Mouse (Mus musculus): ENCODE measurements at regions not wholly inside any gene's neighbourhood (a gene's known extent, or its start where the extent isn't known, plus 50 kb on each side); places are given as distances from the start of the nearest gene placed in this dataset.

DNA sequence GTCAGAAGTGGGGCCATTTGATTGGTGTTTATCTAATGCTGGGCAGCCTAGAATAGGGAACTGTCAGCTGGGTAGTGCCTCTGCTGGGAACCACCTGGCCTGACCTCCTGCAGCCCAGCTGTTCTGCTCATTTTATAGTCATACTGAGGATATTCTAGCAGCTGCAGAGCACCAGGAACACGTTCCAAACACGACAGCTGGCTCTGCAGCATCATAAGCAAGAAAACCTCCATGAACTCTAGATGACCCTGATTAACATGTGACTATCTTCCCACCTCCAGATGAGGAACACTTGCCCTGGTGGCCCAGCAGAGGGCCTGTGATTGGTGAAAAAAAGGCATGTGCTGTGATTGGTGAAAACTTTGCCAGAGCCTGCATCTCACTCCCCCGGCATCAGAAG lies 210.6 kb upstream of the Ano5 start:
- TF ChIP-seq CTCF (IDR thresholded peaks at IDR 0.05; ENCODE audit: extremely low read depth, insufficient read depth, low read length) (no peak), POLR2A (IDR thresholded peaks at IDR 0.05; ENCODE audit: extremely low read depth, insufficient read depth, low read length) (no peak)

All from cortical plate, adult 2 months (tissue).